Mouse (Mus musculus) heart, embryonic 13.5 days (tissue): ENCODE measurements at regions not wholly inside any gene's neighbourhood (a gene's known extent, or its start where the extent isn't known, plus 50 kb on each side); places are given as distances from the start of the nearest gene placed in this dataset.
"Not testable (repeated sequence)": the region's sequence is repeated elsewhere in the genome, so short reads cannot be mapped to it uniquely, and the experiment has no call there.

Source experiments
- ATAC-seq: fragments of 200-750 bp; cut with Nextera tagmentation; 2 replicates; pipeline ENCODE4 v1.8.0; 2017; ENCODE audit warnings: moderate TSS enrichment; ENCODE audit not compliant: insufficient number of reproducible peaks, low FRiP score, low TSS enrichment; ENCODE audit errors: extremely low read depth
- H3K27ac ChIP-seq: fragments of 300-500 bp; sonication (generic); replicated peaks from 2 replicates; pipeline ENCODE4 v1.5.1; 2015; ENCODE audit warnings: moderate library complexity, mild to moderate bottlenecking, inconsistent platforms
- H3K27me3 ChIP-seq: fragments of 300-500 bp; sonication (generic); replicated peaks from 2 replicates; pipeline ENCODE4 v1.6.1; 2015; ENCODE audit warnings: mild to moderate bottlenecking, inconsistent platforms
- H3K36me3 ChIP-seq: fragments of 300-500 bp; sonication (generic); 2 replicates; pipeline ENCODE4 v1.6.1; 2015; ENCODE audit warnings: mild to moderate bottlenecking, inconsistent platforms
- H3K4me1 ChIP-seq: fragments of 300-500 bp; sonication (generic); 2 replicates; pipeline ENCODE4 v1.6.1; 2015; ENCODE audit warnings: inconsistent platforms
- H3K4me2 ChIP-seq: fragments of 300-500 bp; sonication (generic); 2 replicates; pipeline ENCODE4 v1.6.1; 2015; ENCODE audit warnings: inconsistent platforms, mild to moderate bottlenecking, moderate library complexity
- H3K4me3 ChIP-seq: fragments of 300-500 bp; sonication (generic); 2 replicates; pipeline ENCODE4 v1.5.1; 2015; ENCODE audit warnings: moderate library complexity, mild to moderate bottlenecking, inconsistent platforms
- H3K9ac ChIP-seq: fragments of 300-500 bp; sonication (generic); 2 replicates; pipeline ENCODE4 v1.6.1; 2015; ENCODE audit warnings: inconsistent platforms, mild to moderate bottlenecking, moderate library complexity
- H3K9me3 ChIP-seq: fragments of 300-500 bp; sonication (generic); 2 replicates; pipeline ENCODE4 v1.6.1; 2016; ENCODE audit warnings: inconsistent platforms
- WGBS: fragments of 180-500 bp; shearing (Covaris S2); methylation state at CpG from one replicate; pipeline ENCODE4 v1.1.7; 2015; ENCODE audit warnings: mixed read lengths; 5-methylcytosine and 5-hydroxymethylcytosine counted together

DNA sequence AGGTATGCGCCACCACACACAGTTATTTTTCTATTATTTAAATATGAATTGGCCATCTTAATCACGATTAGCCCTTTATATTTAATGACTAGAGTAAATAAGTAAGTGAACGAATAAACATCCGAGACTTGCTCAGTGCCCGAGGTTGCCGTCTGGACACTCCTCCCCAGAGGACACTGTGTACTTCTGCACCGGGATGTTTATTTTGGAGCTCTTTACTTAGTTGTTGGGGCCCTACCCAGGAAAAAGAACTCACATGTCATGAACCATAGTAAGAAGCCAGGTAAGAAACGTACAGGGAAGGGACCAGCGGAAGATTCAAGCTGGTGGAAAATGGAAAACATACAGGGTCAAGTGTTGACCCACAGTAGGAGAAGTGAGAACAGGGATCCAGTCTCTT, 89.0 kb downstream of the Akr1d1 start:
- Histone ChIP-seq H3K27me3 (no peaks in the 10 kb centered on the region), H3K4me3 (no peak overlapping the region), H3K4me1 (peaks cover 11% of the 10 kb centered on the region), H3K27ac (no peak overlapping the region), H3K36me3 (no peaks in the 10 kb centered on the region), H3K9me3 (no peaks in the 10 kb centered on the region), H3K9ac (no peak overlapping the region), H3K4me2 (no peak overlapping the region)
- WGBS, result 70% methylated on average over 9 of the region's 9 CpGs
- no peak for ATAC-seq

- no peak overlapping the region for H3K27ac ChIP-seq
- no peak for ATAC-seq
- WGBS, result 58% methylated on average over 7 of the region's 7 CpGs
These were observed 91.5 kb downstream of the Akr1d1 start for GRCm38 (mm10) chr6:37621364-37622029.

DNA sequence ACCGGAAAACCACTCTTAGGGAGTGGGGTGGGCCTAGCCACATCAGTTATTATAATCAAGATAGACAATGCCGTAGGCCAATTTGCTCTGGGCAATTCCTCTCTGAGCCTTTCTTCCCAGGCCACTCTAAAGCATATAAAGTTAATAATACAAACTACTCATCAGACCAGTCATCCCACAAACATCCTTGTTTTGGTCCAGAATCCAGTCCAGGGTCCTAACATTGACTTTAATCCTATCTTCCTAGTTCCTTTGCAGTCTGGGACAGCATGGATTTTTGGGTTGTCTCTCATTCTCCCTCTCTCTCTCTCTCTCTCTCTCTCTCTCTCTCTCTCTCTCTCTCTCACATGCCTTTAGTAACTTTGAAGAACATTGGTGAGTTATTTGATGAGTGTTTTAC, 92.3 kb downstream of the Akr1d1 start:
- H3K4me2 ChIP-seq, result no peak overlapping the region
- H3K9ac ChIP-seq, result no peak overlapping the region
- H3K36me3 ChIP-seq, result no peaks in the 10 kb centered on the region
- H3K4me3 ChIP-seq, result no peak overlapping the region
- peaks cover 16% of the 10 kb centered on the region for H3K4me1 ChIP-seq
- H3K27ac ChIP-seq, result no peak overlapping the region
- H3K9me3 ChIP-seq, result no peaks in the 10 kb centered on the region
- WGBS, result 68% methylated on average over 2 of the region's 2 CpGs
- no peaks in the 10 kb centered on the region for H3K27me3 ChIP-seq
- ATAC-seq, result no peak

More at GRCm38 (mm10) chr6:37621364-37622029, 91.5 kb downstream of the Akr1d1 start:
- no peaks in the 10 kb centered on the region for H3K36me3 ChIP-seq
- no peak overlapping the region for H3K9ac ChIP-seq
- H3K4me2 ChIP-seq, result no peak overlapping the region
- H3K4me1 ChIP-seq, result peaks cover 11% of the 10 kb centered on the region
- no peaks in the 10 kb centered on the region for H3K9me3 ChIP-seq
- no peak overlapping the region for H3K4me3 ChIP-seq
- no peaks in the 10 kb centered on the region for H3K27me3 ChIP-seq

GRCm38 (mm10) chr6:37627206-37627605, 97.2 kb downstream of the Akr1d1 start:
- Histone ChIP-seq H3K27ac (peak overlapping the region; percentile 73), H3K9ac (no peak overlapping the region)
- 43% methylated on average over 5 of the region's 5 CpGs for WGBS

DNA sequence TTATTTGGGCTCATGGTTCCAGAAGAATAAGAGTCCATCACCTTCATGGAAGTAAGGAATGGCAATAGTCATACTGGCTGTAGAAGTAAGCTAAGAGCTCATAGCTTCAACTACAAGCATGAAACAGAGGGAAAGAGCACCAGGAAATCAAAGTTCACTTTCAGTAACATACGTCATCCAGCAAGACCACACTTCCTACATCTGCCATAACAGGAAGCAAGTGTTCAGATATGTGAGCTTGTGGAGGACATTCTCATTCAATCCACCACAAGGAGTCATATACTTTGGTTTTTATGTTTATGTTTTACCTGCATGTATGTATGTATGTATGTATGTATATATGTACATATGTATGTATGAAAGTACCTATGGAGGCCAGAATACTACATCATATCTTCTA, 104.0 kb downstream of the Akr1d1 start:
- Histone ChIP-seq H3K27ac (no peak overlapping the region), H3K27me3 (no peaks in the 10 kb centered on the region), H3K36me3 (no peaks in the 10 kb centered on the region), H3K4me1 (no peaks in the 10 kb centered on the region), H3K9ac (no peak overlapping the region), H3K4me3 (no peak overlapping the region), H3K4me2 (no peak overlapping the region), H3K9me3 (no peaks in the 10 kb centered on the region; the same call in 1 of the 2 replicates)
- WGBS, result 62% methylated on average over 1 of the region's 1 CpGs
- ATAC-seq, result no peak

More at GRCm38 (mm10) chr6:37627206-37627605, 97.2 kb downstream of the Akr1d1 start:
- ATAC-seq, result no peak; the same call in 1 of the 2 replicates
- H3K4me2 ChIP-seq, result no peak overlapping the region
- H3K9me3 ChIP-seq, result no peaks in the 10 kb centered on the region; the same call in 1 of the 2 replicates
- no peaks in the 10 kb centered on the region for H3K27me3 ChIP-seq
- peaks cover 14% of the 10 kb centered on the region for H3K4me1 ChIP-seq
- H3K4me3 ChIP-seq, result no peak overlapping the region
- no peaks in the 10 kb centered on the region for H3K36me3 ChIP-seq

DNA sequence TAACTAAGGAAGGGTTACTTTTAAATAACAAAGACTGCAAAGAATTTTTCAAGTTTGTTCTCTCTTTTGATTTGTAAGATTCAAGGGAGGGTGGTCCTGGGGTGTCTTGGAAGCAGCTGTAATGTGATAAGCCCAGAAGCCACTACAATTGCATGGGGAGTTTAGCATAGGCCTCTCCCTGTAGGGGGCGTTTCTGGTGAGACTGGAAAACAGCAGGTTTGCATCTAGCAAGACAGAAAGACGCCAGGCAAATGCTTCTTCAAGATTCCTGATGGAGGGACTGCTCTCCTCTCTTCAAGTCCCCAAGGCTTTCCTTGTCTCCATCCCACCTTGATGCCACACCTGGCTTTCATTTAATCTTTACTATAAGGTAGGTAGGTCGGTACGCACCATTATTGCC, 112.1 kb downstream of the Akr1d1 start:
- H3K27ac ChIP-seq, result no peak overlapping the region
- H3K4me3 ChIP-seq, result no peak overlapping the region
- no peaks in the 10 kb centered on the region for H3K36me3 ChIP-seq
- no peak overlapping the region for H3K9ac ChIP-seq
- no peaks in the 10 kb centered on the region for H3K27me3 ChIP-seq
- 30% methylated on average over 4 of the region's 4 CpGs for WGBS
- H3K4me2 ChIP-seq, result no peak overlapping the region
- H3K4me1 ChIP-seq, result peaks cover 9% of the 10 kb centered on the region
- H3K9me3 ChIP-seq, result no peaks in the 10 kb centered on the region
- no peak for ATAC-seq

DNA sequence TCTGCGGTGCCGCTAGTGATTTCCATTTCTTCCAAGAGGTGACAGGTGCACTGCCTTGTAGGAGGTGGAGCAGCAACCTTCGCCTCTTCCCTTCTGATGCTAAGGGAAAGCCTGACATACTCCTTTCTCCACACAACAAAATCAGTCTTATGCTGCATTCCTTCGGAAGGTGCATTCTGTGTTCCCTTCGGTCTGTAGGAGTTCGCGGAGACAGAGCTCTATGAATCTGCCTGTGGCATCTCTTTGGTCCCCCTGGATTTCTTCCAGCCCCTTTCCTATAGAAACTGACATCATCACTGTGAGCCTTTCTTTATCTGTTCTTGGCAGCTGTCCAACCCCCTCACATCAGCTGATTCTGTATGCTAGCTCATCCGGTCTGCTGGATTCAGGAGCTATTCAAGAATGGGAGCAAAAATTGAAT, 112.7 kb downstream of the Akr1d1 start:
- Histone ChIP-seq H3K4me3 (peak overlapping the region; percentile 23), H3K9ac (peak overlapping the region; percentile 29; the same call in 1 of the 2 replicates), H3K4me1 (peaks cover 9% of the 10 kb centered on the region), H3K36me3 (no peaks in the 10 kb centered on the region), H3K27ac (peak overlapping the region; percentile 17; the same call in 1 of the 2 replicates), H3K9me3 (no peaks in the 10 kb centered on the region), H3K27me3 (no peaks in the 10 kb centered on the region), H3K4me2 (peak overlapping the region; percentile 58)
- WGBS, result 26% methylated on average over 8 of the region's 8 CpGs
- ATAC-seq, result no peak

DNA sequence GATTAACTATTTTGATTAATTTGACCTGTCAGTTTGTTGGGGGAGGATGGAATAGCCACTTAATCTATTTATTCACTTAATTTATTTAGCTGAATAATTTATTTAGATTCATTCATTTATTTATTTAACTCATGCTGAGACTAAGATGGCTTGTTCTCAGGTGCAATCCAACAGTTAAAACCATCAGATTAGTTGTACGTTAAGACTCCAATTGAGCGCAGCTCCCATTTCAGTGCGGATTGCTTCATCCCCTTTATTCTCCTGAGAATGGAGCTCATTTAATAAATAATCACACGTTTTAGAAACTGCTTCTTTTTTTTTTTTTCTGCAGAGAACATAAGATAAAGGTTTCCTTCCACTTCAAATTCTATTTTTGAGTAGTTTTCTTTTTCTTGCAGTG, 113.2 kb downstream of the Akr1d1 start:
- H3K27ac ChIP-seq, result no peak overlapping the region
- ATAC-seq, result no peak
- H3K36me3 ChIP-seq, result no peaks in the 10 kb centered on the region
- H3K4me1 ChIP-seq, result peaks cover 9% of the 10 kb centered on the region
- H3K4me3 ChIP-seq, result no peak overlapping the region
- H3K9me3 ChIP-seq, result no peaks in the 10 kb centered on the region
- WGBS, result 55% methylated on average over 4 of the region's 4 CpGs
- H3K27me3 ChIP-seq, result no peaks in the 10 kb centered on the region
- H3K9ac ChIP-seq, result no peak overlapping the region
- H3K4me2 ChIP-seq, result peak overlapping the region; percentile 58

GRCm38 (mm10) chr6:37643718-37644117, 113.7 kb downstream of the Akr1d1 start:
- Histone ChIP-seq H3K27me3 (no peaks in the 10 kb centered on the region), H3K4me1 (peaks cover 9% of the 10 kb centered on the region), H3K9me3 (no peaks in the 10 kb centered on the region), H3K4me2 (no peak overlapping the region), H3K9ac (no peak overlapping the region), H3K36me3 (no peaks in the 10 kb centered on the region), H3K4me3 (no peak overlapping the region), H3K27ac (no peak overlapping the region)
- 63% methylated on average over 2 of the region's 2 CpGs for WGBS
- ATAC-seq, result no peak

DNA sequence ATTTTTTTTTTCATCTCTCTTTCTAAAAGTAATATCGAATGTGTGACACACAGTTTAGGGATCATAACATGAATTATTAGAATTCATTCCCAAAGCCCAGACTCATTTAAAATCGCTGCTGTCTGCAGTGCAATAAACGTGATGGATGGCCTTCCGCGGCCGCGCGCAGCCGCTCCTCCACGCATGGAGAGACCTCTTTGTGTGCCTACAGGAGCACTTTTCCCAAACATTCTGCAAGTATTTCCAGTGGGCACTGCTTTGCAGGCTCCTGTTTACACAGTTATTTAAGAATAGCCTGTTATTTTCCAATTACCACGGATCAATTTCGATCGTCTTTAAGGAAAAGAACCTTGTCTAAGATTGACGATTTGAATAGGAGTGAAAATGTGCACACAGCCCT, 115.6 kb downstream of the Akr1d1 start:
- Histone ChIP-seq H3K9ac (no peak overlapping the region), H3K4me2 (no peak overlapping the region), H3K36me3 (no peaks in the 10 kb centered on the region), H3K27ac (no peak overlapping the region), H3K4me3 (no peak overlapping the region), H3K27me3 (no peaks in the 10 kb centered on the region), H3K9me3 (no peaks in the 10 kb centered on the region), H3K4me1 (peaks cover 9% of the 10 kb centered on the region)
- 75% methylated on average over 14 of the region's 14 CpGs for WGBS
- no peak for ATAC-seq

DNA sequence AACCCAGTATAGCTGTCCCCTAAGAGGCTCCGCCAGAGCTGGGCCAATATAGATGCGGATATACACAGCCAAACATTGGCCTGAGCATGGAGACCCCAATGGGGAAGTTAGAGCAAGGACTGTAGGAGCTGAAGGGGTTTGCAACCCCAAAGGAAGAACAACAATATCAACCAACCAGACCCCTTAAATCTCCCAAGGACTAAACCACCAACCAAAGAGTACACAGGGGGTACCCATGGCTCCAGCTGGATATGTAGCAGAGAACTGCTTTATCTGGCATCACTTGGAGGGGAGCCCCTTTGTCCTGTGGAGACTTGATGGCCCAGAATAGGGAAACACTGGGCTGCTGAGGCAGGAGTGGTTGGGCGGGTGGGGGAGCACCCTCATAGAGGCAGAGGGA, 127.3 kb downstream of the Akr1d1 start:
- H3K27ac ChIP-seq, H3K4me2 ChIP-seq, ATAC-seq, H3K4me3 ChIP-seq, H3K4me1 ChIP-seq, H3K27me3 ChIP-seq, H3K9me3 ChIP-seq, H3K9ac ChIP-seq, H3K36me3 ChIP-seq: not testable (repeated sequence)
- WGBS, result 83% methylated on average over 3 of the region's 3 CpGs

GRCm38 (mm10) chr6:37658021-37658650, 128.2 kb downstream of the Akr1d1 start:
- Histone ChIP-seq H3K4me3 (no peak overlapping the region), H3K27ac (no peak overlapping the region), H3K4me2 (no peak overlapping the region), H3K27me3 (no peaks in the 10 kb centered on the region), H3K4me1 (0 out of 2 replicates have a peak, but pooled peaks cover 14% of the 10 kb centered on the region), H3K9me3 (no peaks in the 10 kb centered on the region), H3K9ac (no peak overlapping the region), H3K36me3 (no peaks in the 10 kb centered on the region)
- no peak for ATAC-seq
- WGBS, result 52% methylated on average over 6 of the region's 6 CpGs
